Mouse (Mus musculus): ENCODE measurements around the gene Med11. TPM values are rescaled to one million over a fixed set of nuclear protein-coding genes. Genes with fewer than 3 reads are reported as not detected.

The Med11 gene
- total RNA-seq, 2 experiments from 2014 or later: 5.6 to 6.2 TPM

Small RNA genes within 50 kb of the gene (microRNA-seq; reads per million reads assigned to microRNA genes)
- gene Mir7115 (ENCODE audit: borderline replicate concordance in 2 of 2): 0 reads per million in 2 experiments

Other genes starting within 250 kb of the Med11 start
- gene Slc16a11, start 239.2 kb upstream of the Med11 start, total RNA-seq (2021): not detected
- gene Slc16a13, start 230.9 kb upstream of the Med11 start, total RNA-seq (2021): under 1 TPM; 0.10 to 0.88 TPM
- 1 to 10 TPM; 4.1 to 6.2 TPM for gene Bcl6b, start 222.1 kb upstream of the Med11 start, total RNA-seq (2021)
- 10 to 100 TPM; 26.9 to 36.2 TPM for gene 0610010K14Rik, start 214.0 kb upstream of the Med11 start, total RNA-seq (2021)
- gene Gm21988, start 212.1 kb upstream of the Med11 start, total RNA-seq (2021): 1 to 10 TPM; 2.4 to 3.0 TPM
- 100 to 1,000 TPM in 1 of 2 experiments, 10 to 100 TPM in 1; 96.1 to 126 TPM for gene Rnasek, start 212.1 kb upstream of the Med11 start, total RNA-seq (2021)
- gene Alox12, start 196.6 kb upstream of the Med11 start, total RNA-seq (2021): under 1 TPM; 0.67 to 0.80 TPM
- not detected for gene Alox12e, start 129.3 kb upstream of the Med11 start, total RNA-seq (2021)
- under 1 TPM in 1 of 2 experiments, not detected in 1; 0.91 TPM for gene Alox15, start 99.9 kb upstream of the Med11 start, total RNA-seq (2021)
- gene Pelp1, start 41.9 kb upstream of the Med11 start, total RNA-seq (2021): 10 to 100 TPM; 15.5 to 18.5 TPM
- gene Arrb2, start 19.3 kb upstream of the Med11 start, total RNA-seq (2021): 1 to 10 TPM; 7.5 to 9.0 TPM
- under 1 TPM; 0.38 to 0.97 TPM for gene Zmynd15, start 7.5 kb downstream of the Med11 start, total RNA-seq (2021)
- 1 to 10 TPM; 1.3 to 2.0 TPM for gene Cxcl16, start 8.1 kb downstream of the Med11 start, total RNA-seq (2021)
- gene Tm4sf5, start 53.3 kb downstream of the Med11 start, total RNA-seq (2021): not detected
- not detected for gene Vmo1, start 62.7 kb downstream of the Med11 start, total RNA-seq (2021)
- not detected for gene Gltpd2, start 67.3 kb downstream of the Med11 start, total RNA-seq (2021)
- gene Psmb6, start 73.4 kb downstream of the Med11 start, total RNA-seq (2021): 100 to 1,000 TPM; 242 to 248 TPM
- not detected for gene Gm40193, start 81.0 kb downstream of the Med11 start, total RNA-seq (2021)
- gene Pld2, start 88.1 kb downstream of the Med11 start, total RNA-seq (2021): 10 to 100 TPM; 17.4 to 17.7 TPM
- gene Mink1, start 111.0 kb downstream of the Med11 start, total RNA-seq (2021): 10 to 100 TPM; 26.3 to 27.2 TPM
- not detected for gene 4930544D05Rik, start 163.9 kb downstream of the Med11 start, total RNA-seq (2021)
- 10 to 100 TPM; 22.6 to 24.7 TPM for gene Chrne, start 167.3 kb downstream of the Med11 start, total RNA-seq (2021)
- gene Gp1ba, start 187.2 kb downstream of the Med11 start, total RNA-seq (2021): not detected
- gene Rnf167, start 195.3 kb downstream of the Med11 start, total RNA-seq (2021): 10 to 100 TPM; 29.5 to 32.6 TPM
- gene Slc25a11, start 195.6 kb downstream of the Med11 start, total RNA-seq (2021): 100 to 1,000 TPM; 307 to 310 TPM
- gene Pfn1, start 202.7 kb downstream of the Med11 start, total RNA-seq (2021): 100 to 1,000 TPM; 284 to 293 TPM
- 1,000 to 10,000 TPM; 7,828 to 7,878 TPM for gene Eno3, start 205.3 kb downstream of the Med11 start, total RNA-seq (2021)
- 10 to 100 TPM; 81.6 to 82.3 TPM for gene Spag7, start 217.5 kb downstream of the Med11 start, total RNA-seq (2021)
- 10 to 100 TPM; 36.9 to 37.3 TPM for gene Camta2, start 236.2 kb downstream of the Med11 start, total RNA-seq (2021)
- 1 to 10 TPM; 5.6 to 9.0 TPM for gene Inca1, start 248.2 kb downstream of the Med11 start, total RNA-seq (2021)
- gene Kif1c, start 248.6 kb downstream of the Med11 start, total RNA-seq (2021): 100 to 1,000 TPM; 388 to 467 TPM

Measured in gastrocnemius, postnatal 25 days (tissue).